Mouse (Mus musculus): ENCODE results near the gene Trim2. TPM values are rescaled to one million over a fixed set of nuclear protein-coding genes. Genes with fewer than 3 reads are reported as not detected.

Gene Trim2
- polyA plus RNA-seq, 1 experiment from 2014 or later: 136 TPM

DNA sequence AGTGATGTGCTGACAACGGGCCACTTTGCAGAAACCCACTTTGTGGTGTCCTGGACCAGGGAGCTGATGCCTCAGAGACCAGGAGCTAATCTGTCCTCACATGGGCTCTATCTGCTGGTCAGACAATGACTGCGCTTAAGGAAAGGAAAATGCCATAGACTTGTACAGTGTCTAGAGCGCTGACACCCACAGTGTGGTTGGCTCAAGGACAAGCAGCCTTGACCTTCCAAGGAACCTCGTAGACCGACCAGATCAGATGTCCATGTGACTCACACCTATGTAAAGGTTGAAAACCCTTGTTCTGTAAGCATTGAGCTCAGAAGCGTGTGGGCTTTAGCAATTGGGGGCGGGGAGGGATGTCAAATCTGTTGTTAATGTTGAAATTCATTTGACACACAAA, 98.2 kb downstream of the Trim2 start:
- Histone ChIP-seq H3K9me3 (ENCODE audit: control insufficient read depth, low read length) (no peaks in the 10 kb centered on the region), H3K27me3 (ENCODE audit: control insufficient read depth, insufficient read depth, low read length) (no peaks in the 10 kb centered on the region), H3K4me3 (ENCODE audit: low read depth, low read length) (no peak overlapping the region), H3K4me1 (ENCODE audit: control insufficient read depth, insufficient read depth, low read length) (peaks cover 26% of the 10 kb centered on the region), H3K36me3 (ENCODE audit: control insufficient read depth, insufficient read depth, low read length) (peaks cover 38% of the 10 kb centered on the region), H3K9ac (replicated peaks; ENCODE audit: low read depth, low read length) (no peak overlapping the region), H3K27ac (ENCODE audit: low read depth, low read length) (no peak overlapping the region), H3K4me2 (ENCODE audit: low read depth, low read length) (no peak overlapping the region)
- ATAC-seq (ENCODE audit: low read depth): 0 out of 2 replicates have a peak, but pooled peaks have one; percentile 16
- WGBS: 92% methylated on average over 7 of the region's 7 CpGs

DNA sequence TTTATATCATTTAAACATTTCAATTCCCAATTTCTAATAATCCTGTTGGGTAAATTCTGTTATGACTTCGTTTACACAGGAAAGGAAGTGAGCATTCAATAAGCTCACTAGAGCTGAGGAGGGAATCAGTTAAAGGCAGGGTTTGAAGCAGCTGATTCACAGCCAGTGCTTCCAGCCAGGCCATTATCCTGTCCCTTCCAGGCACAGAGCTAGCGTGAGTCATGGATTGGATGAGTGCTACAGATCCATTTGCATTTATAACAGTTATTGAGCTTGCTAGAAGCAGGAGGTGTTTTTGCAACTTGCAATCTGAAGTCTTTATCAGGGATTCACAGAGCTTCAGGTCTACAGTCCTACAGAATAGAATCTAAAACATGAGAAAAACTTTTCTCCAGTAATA, 99.3 kb downstream of the Trim2 start:
- ATAC-seq (ENCODE audit: low read depth): no peak
- Histone ChIP-seq H3K4me1 (ENCODE audit: control insufficient read depth, insufficient read depth, low read length) (peaks cover 19% of the 10 kb centered on the region), H3K27ac (ENCODE audit: low read depth, low read length) (no peak overlapping the region), H3K9me3 (ENCODE audit: control insufficient read depth, low read length) (no peaks in the 10 kb centered on the region), H3K9ac (replicated peaks; ENCODE audit: low read depth, low read length) (no peak overlapping the region), H3K27me3 (ENCODE audit: control insufficient read depth, insufficient read depth, low read length) (no peaks in the 10 kb centered on the region), H3K36me3 (ENCODE audit: control insufficient read depth, insufficient read depth, low read length) (peaks cover 38% of the 10 kb centered on the region), H3K4me3 (ENCODE audit: low read depth, low read length) (no peak overlapping the region), H3K4me2 (ENCODE audit: low read depth, low read length) (no peak overlapping the region)
- WGBS: 37% methylated on average over 2 of the region's 2 CpGs

DNA sequence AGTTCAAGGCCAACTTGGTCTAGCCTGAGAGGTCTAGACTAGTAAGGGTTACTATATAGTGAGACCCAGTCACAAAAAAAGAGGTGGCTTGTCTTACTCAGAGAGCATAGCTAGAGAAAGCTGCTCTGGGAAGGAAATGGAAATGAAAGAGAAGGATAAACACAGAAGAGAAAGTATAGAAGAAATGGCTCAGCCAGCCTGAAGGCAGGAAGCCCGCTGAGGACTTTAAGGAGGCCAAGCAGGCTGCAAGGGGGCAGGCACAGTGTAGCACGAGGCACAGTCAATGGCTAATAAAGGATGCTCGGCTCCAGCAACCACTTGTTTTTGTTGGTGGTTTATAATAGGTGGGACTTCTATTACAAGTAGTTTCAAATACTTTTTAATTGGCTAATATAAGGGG, 100.6 kb downstream of the Trim2 start:
- 85% methylated on average over 3 of the region's 3 CpGs for WGBS
- no peak for ATAC-seq (ENCODE audit: low read depth)
- peaks cover 42% of the 10 kb centered on the region for H3K36me3 ChIP-seq (ENCODE audit: control insufficient read depth, insufficient read depth, low read length)

DNA sequence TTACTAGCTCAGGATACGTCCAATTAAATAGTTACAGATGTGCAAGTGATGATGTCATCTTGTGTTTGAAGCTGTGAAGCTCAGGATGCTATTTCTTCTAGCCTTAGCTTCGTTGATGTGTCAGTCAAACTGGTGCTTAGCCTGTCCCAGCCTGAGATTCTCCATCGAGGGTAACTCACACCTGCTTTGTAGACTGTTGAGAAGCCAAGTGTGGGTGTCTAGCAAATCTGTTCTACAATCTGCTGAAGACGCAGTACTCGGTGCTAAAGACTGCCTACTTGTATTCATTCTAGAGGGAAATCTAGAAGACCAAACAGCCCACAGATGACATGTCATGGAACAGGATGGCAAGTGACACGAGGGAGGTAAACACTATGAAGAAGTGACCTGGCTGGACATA, 101.0 kb downstream of the Trim2 start:
- Histone ChIP-seq H3K4me3 (ENCODE audit: low read depth, low read length) (no peak overlapping the region), H3K9ac (replicated peaks; ENCODE audit: low read depth, low read length) (no peak overlapping the region), H3K4me2 (ENCODE audit: low read depth, low read length) (no peak overlapping the region), H3K4me1 (ENCODE audit: control insufficient read depth, insufficient read depth, low read length) (peaks cover 17% of the 10 kb centered on the region), H3K36me3 (ENCODE audit: control insufficient read depth, insufficient read depth, low read length) (peaks cover 42% of the 10 kb centered on the region), H3K9me3 (ENCODE audit: control insufficient read depth, low read length) (no peaks in the 10 kb centered on the region), H3K27ac (ENCODE audit: low read depth, low read length) (no peak overlapping the region), H3K27me3 (ENCODE audit: control insufficient read depth, insufficient read depth, low read length) (no peaks in the 10 kb centered on the region)
- 92% methylated on average over 6 of the region's 6 CpGs for WGBS
- no peak for ATAC-seq (ENCODE audit: low read depth)

More for the DNA sequence above, 100.6 kb downstream of the Trim2 start:
- no peak overlapping the region for H3K9ac ChIP-seq (replicated peaks; ENCODE audit: low read depth, low read length)
- H3K9me3 ChIP-seq (ENCODE audit: control insufficient read depth, low read length): no peaks in the 10 kb centered on the region
- H3K27me3 ChIP-seq (ENCODE audit: control insufficient read depth, insufficient read depth, low read length): no peaks in the 10 kb centered on the region
- H3K27ac ChIP-seq (ENCODE audit: low read depth, low read length): no peak overlapping the region
- no peak overlapping the region for H3K4me3 ChIP-seq (ENCODE audit: low read depth, low read length)
- H3K4me1 ChIP-seq (ENCODE audit: control insufficient read depth, insufficient read depth, low read length): peaks cover 17% of the 10 kb centered on the region
- H3K4me2 ChIP-seq (ENCODE audit: low read depth, low read length): no peak overlapping the region

DNA sequence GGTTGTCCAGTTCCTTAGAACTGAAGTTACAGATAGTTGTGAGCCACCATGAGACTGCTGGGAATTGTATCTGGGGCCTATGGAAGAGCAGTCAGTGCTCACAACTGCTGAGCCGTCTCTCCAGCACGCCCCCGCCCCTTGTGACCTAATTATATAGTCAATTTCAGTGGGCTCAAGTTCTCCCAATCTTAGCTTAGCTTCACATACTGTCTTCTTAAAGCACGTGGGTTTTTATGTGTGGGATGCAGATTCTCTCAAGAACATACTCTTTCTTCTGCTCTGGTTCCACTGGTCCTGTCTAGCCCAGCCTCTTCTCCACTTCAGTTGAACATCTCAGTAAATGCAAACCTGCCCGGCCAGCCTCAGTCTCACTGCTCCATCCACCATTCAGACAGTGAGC, 102.0 kb downstream of the Trim2 start:
- 84% methylated on average over 5 of the region's 5 CpGs for WGBS
- no peak overlapping the region for H3K9ac ChIP-seq (replicated peaks; ENCODE audit: low read depth, low read length)
- no peaks in the 10 kb centered on the region for H3K9me3 ChIP-seq (ENCODE audit: control insufficient read depth, low read length)
- no peak for ATAC-seq (ENCODE audit: low read depth)
- H3K27ac ChIP-seq (ENCODE audit: low read depth, low read length): no peak overlapping the region
- H3K4me1 ChIP-seq (ENCODE audit: control insufficient read depth, insufficient read depth, low read length): peaks cover 15% of the 10 kb centered on the region
- no peak overlapping the region for H3K4me2 ChIP-seq (ENCODE audit: low read depth, low read length)
- no peaks in the 10 kb centered on the region for H3K27me3 ChIP-seq (ENCODE audit: control insufficient read depth, insufficient read depth, low read length)
- peaks cover 42% of the 10 kb centered on the region for H3K36me3 ChIP-seq (ENCODE audit: control insufficient read depth, insufficient read depth, low read length)
- H3K4me3 ChIP-seq (ENCODE audit: low read depth, low read length): no peak overlapping the region

DNA sequence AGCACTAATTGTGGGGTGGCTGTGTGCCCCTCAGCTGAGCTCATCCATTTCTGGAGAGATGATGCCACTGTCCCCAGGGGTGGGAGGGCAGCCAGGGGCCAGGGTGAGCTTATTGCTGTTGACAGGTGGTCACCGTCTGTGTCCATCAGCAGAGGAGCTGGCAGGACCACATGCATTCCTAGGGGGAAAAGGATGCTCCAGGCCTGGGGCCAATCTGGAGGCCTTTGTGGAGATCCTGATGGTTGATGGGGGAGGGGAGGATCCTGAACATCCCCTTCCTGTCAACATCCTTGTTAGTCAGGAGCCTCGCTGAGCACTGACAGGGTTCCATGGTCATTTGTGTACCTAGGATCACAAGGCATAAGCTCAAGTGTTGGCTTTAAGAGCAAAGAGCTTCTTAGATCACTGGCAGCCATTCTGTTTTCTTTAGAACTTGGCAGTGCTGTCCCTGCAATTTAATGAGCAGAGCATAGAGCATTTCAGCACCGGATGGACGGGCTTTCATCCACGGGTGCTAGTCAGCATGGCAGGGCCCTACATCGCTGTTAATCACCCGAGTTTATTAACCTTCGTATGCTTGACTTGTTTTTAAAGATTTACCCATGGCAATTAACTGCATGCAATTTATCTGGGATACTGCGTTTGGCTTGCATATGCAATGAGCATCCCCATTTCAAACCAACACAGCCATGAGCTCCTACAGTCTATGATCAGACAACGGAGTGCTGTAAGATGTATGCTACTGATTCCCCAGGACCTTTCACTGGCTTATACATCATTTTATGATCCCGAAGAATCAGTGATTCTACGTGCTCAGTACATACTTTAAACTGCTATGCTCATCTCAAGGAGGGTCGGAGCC, 105.9 kb downstream of the Trim2 start:
- no peak overlapping the region for H3K4me3 ChIP-seq (ENCODE audit: low read depth, low read length)
- no peak overlapping the region for H3K9ac ChIP-seq (replicated peaks; ENCODE audit: low read depth, low read length)
- ATAC-seq (ENCODE audit: low read depth): peak; percentile 89
- peaks cover 18% of the 10 kb centered on the region; the same call in 1 of the 2 replicates for H3K36me3 ChIP-seq (ENCODE audit: control insufficient read depth, insufficient read depth, low read length)
- no peak overlapping the region; the same call in 1 of the 2 replicates for H3K4me2 ChIP-seq (ENCODE audit: low read depth, low read length)
- H3K27ac ChIP-seq (ENCODE audit: low read depth, low read length): peak overlapping the region; percentile 70
- no peaks in the 10 kb centered on the region for H3K9me3 ChIP-seq (ENCODE audit: control insufficient read depth, low read length)
- no peaks in the 10 kb centered on the region for H3K27me3 ChIP-seq (ENCODE audit: control insufficient read depth, insufficient read depth, low read length)
- WGBS: 26% methylated on average over 13 of the region's 13 CpGs
- peaks cover 15% of the 10 kb centered on the region for H3K4me1 ChIP-seq (ENCODE audit: control insufficient read depth, insufficient read depth, low read length)

DNA sequence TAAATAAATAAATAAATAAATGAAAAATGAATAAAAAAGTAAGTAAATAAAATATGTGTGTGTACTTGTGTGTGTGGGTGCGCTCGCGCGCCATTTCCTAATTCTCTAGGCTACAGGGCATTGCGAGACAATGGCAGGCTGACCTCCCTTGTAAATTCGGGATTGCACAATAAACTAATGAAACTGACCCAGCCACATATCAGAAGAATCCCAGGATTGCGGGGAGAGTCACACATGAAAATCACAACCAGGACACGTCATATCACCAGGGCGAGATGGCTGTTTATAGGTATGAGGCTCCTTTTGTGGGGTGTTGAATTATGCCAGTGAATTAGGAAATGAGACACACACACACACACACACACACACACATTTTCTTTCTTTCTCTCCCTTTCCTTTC, 107.2 kb downstream of the Trim2 start:
- H3K4me2 ChIP-seq (ENCODE audit: low read depth, low read length): no peak overlapping the region
- no peak overlapping the region for H3K27ac ChIP-seq (ENCODE audit: low read depth, low read length)
- no peak for ATAC-seq (ENCODE audit: low read depth)
- H3K4me3 ChIP-seq (ENCODE audit: low read depth, low read length): no peak overlapping the region
- H3K27me3 ChIP-seq (ENCODE audit: control insufficient read depth, insufficient read depth, low read length): no peaks in the 10 kb centered on the region
- peaks cover 15% of the 10 kb centered on the region for H3K4me1 ChIP-seq (ENCODE audit: control insufficient read depth, insufficient read depth, low read length)
- H3K9me3 ChIP-seq (ENCODE audit: control insufficient read depth, low read length): no peaks in the 10 kb centered on the region
- 83% methylated on average over 9 of the region's 9 CpGs for WGBS
- peaks cover 10% of the 10 kb centered on the region; the same call in 1 of the 2 replicates for H3K36me3 ChIP-seq (ENCODE audit: control insufficient read depth, insufficient read depth, low read length)
- no peak overlapping the region for H3K9ac ChIP-seq (replicated peaks; ENCODE audit: low read depth, low read length)

DNA sequence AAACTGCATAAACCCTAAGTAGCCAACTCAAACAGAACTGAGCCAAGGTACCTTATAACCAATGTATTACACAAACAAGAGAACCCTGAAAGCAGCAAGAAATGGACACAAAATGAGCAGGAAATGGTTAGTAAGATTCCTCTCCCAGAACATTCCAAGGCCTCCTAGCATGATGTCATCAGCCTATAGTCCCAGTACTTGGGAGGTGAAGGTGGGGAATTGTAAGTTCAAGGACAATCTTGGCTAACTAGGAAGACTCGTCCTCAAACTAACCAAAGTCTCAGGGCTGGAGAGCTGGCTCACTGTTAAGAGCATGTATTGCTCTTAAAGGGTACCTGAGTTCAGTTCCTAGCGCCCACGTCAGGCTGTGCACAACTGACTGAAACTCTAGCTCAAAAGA, 108.4 kb downstream of the Trim2 start:
- Histone ChIP-seq H3K4me1 (ENCODE audit: control insufficient read depth, insufficient read depth, low read length) (peaks cover 15% of the 10 kb centered on the region), H3K4me3 (ENCODE audit: low read depth, low read length) (no peak overlapping the region), H3K4me2 (ENCODE audit: low read depth, low read length) (no peak overlapping the region), H3K27ac (ENCODE audit: low read depth, low read length) (no peak overlapping the region), H3K9ac (replicated peaks; ENCODE audit: low read depth, low read length) (no peak overlapping the region), H3K36me3 (ENCODE audit: control insufficient read depth, insufficient read depth, low read length) (peaks cover 9% of the 10 kb centered on the region), H3K9me3 (ENCODE audit: control insufficient read depth, low read length) (no peaks in the 10 kb centered on the region), H3K27me3 (ENCODE audit: control insufficient read depth, insufficient read depth, low read length) (no peaks in the 10 kb centered on the region)
- ATAC-seq (ENCODE audit: low read depth): no peak
- 96% methylated on average over 3 of the region's 3 CpGs for WGBS

DNA sequence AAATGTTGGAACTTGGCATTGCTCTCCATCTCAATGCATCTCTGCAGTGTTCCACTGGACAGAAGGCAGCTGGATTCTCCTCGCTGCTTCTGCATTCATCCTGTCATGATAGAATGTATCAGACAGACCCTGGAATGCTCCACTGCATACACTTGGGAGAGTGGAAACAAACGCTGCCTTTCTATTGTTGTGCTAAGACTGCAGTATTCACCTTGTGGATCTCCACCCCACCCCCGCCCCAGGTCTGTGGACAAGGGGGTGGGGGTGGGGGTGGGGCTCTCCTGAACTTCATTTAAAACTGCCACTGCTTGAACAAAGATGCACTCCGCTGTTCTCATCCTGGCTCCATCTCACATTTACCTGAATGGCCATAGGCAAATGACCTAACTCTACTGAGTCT, 112.8 kb downstream of the Trim2 start:
- Histone ChIP-seq H3K9me3 (ENCODE audit: control insufficient read depth, low read length) (no peaks in the 10 kb centered on the region), H3K4me1 (ENCODE audit: control insufficient read depth, insufficient read depth, low read length) (peaks cover 7% of the 10 kb centered on the region; the same call in 1 of the 2 replicates), H3K9ac (replicated peaks; ENCODE audit: low read depth, low read length) (no peak overlapping the region), H3K4me3 (ENCODE audit: low read depth, low read length) (no peak overlapping the region), H3K27ac (ENCODE audit: low read depth, low read length) (no peak overlapping the region), H3K4me2 (ENCODE audit: low read depth, low read length) (no peak overlapping the region), H3K36me3 (ENCODE audit: control insufficient read depth, insufficient read depth, low read length) (peaks cover 18% of the 10 kb centered on the region), H3K27me3 (ENCODE audit: control insufficient read depth, insufficient read depth, low read length) (no peaks in the 10 kb centered on the region)
- no peak for ATAC-seq (ENCODE audit: low read depth)
- WGBS: 63% methylated on average over 4 of the region's 4 CpGs
